Mouse (Mus musculus) gonadal fat pad, adult 2 months (tissue): Measurements from ENCODE around the gene Olfr1301. TPM values are rescaled to one million over a fixed set of nuclear protein-coding genes. Genes with fewer than 3 reads are reported as not detected.

Experiments used
- DNase-seq: peaks from one replicate; pipeline ENCODE4 v3.0.0-alpha.2; 2012; ENCODE audit warnings: low read depth
- polyA plus RNA-seq: library from polyadenylated mRNA; depleted of rRNA; stranded (reverse); fragments of >200 nt; gene quantifications from 2 replicates; pipeline ENCODE4 v1.2.3, GENCODE M21; 2012; rRNA removed

Gene Olfr1301
- not detected in 2 replicates for polyA plus RNA-seq

- DNase-seq, result no peak
Measured at GRCm38 (mm10) chr2:111750706-111751105, at the start of gene Olfr1301. TSS of gene Olfr1301 (plus strand) at chr2:111751006.

GRCm38 (mm10) chr2:111726739-111727138, 24.1 kb upstream of the Olfr1301 start:
- no peak for DNase-seq

GRCm38 (mm10) chr2:111777129-111777528, 26.3 kb downstream of the Olfr1301 start, which contains the start of gene Olfr1302:
TSS of gene Olfr1302 (plus strand) at chr2:111777429.
- no peak for DNase-seq

Other genes starting within 250 kb of the Olfr1301 start
- not detected in 2 replicates for gene Olfr1293-ps, start 225.8 kb upstream of the Olfr1301 start, polyA plus RNA-seq
- not detected in 2 replicates for gene Olfr1294, start 210.7 kb upstream of the Olfr1301 start, polyA plus RNA-seq
- not detected in 2 replicates for gene Olfr1295, start 181.3 kb upstream of the Olfr1301 start, polyA plus RNA-seq
- gene Olfr1297, start 124.5 kb upstream of the Olfr1301 start, polyA plus RNA-seq, result not detected in 2 replicates
- not detected in 2 replicates for gene Olfr1298, start 101.8 kb upstream of the Olfr1301 start, polyA plus RNA-seq
- gene Olfr1299, start 89.6 kb upstream of the Olfr1301 start, polyA plus RNA-seq, result not detected in 2 replicates
- not detected in 2 replicates for gene Olfr1302, start 26.4 kb downstream of the Olfr1301 start, polyA plus RNA-seq
- gene Olfr1303, start 69.3 kb downstream of the Olfr1301 start, polyA plus RNA-seq, result not detected in 2 replicates
- gene Olfr1305, start 126.1 kb downstream of the Olfr1301 start, polyA plus RNA-seq, result not detected in 2 replicates
- not detected in 2 replicates for gene Olfr1306, start 165.3 kb downstream of the Olfr1301 start, polyA plus RNA-seq
- not detected in 2 replicates for gene Olfr1307, start 198.4 kb downstream of the Olfr1301 start, polyA plus RNA-seq
- not detected in 2 replicates for gene Olfr1308, start 213.9 kb downstream of the Olfr1301 start, polyA plus RNA-seq
- gene Olfr1309, start 239.3 kb downstream of the Olfr1301 start, polyA plus RNA-seq, result not detected in 2 replicates